Mouse (Mus musculus) hematopoietic stem cell, adult 5-6 weeks (primary cell): ENCODE measurements around the gene Npm3. TPM values are rescaled to one million over a fixed set of nuclear protein-coding genes. Genes with fewer than 3 reads are reported as not detected.

Experiments used
- ATAC-seq, 2 experiments: fragments of 125-278 bp in 1 of 2; replicated peaks in 1 of 2; 2 replicates each; pipeline ENCODE4 v1.8.0; 2016 to 2017; ENCODE audit warnings: inconsistent platforms in 2 of 2, mild to moderate bottlenecking in 2 of 2, moderate number of reproducible peaks in 2 of 2, low read depth in 1 of 2, moderate TSS enrichment in 1 of 2; ENCODE audit not compliant: low FRiP score in 2 of 2, poor library complexity in 2 of 2, severe bottlenecking in 2 of 2, insufficient read depth in 1 of 2, low TSS enrichment in 1 of 2
- total RNA-seq: library from RNA; stranded (forward); fragments of 172-1452, 232-1000 nt; gene quantifications from 2 replicates; pipeline ENCODE4 v1.2.3, GENCODE M21; 2017

Npm3 gene
- total RNA-seq, 1 experiment from 2014 or later, result 85.8 TPM

GRCm38 (mm10) chr19:45740233-45740632, 9.2 kb downstream of the Npm3 start:
- ATAC-seq, result no peak

GRCm38 (mm10) chr19:45738521-45738920, 10.9 kb downstream of the Npm3 start:
- no peak for ATAC-seq

- no peak for ATAC-seq
Measured at GRCm38 (mm10) chr19:45737846-45738484, 11.4 kb downstream of the Npm3 start.

- no peak; a peak in 1 of 4 replicates for ATAC-seq
Measured at GRCm38 (mm10) chr19:45737208-45737845, 12.1 kb downstream of the Npm3 start.

GRCm38 (mm10) chr19:45736855-45737207, 12.6 kb downstream of the Npm3 start:
- ATAC-seq, result peak; percentile 60 to 79; a peak in 3 of 4 replicates

GRCm38 (mm10) chr19:45736241-45736640, 13.2 kb downstream of the Npm3 start:
- no peak for ATAC-seq

GRCm38 (mm10) chr19:45734762-45735161, 14.6 kb downstream of the Npm3 start:
- no peak for ATAC-seq

GRCm38 (mm10) chr19:45734191-45734590, 15.2 kb downstream of the Npm3 start:
- ATAC-seq, result no peak

GRCm38 (mm10) chr19:45733564-45733963, 15.8 kb downstream of the Npm3 start:
- ATAC-seq, result no peak

GRCm38 (mm10) chr19:45731658-45732057, 17.7 kb downstream of the Npm3 start:
- ATAC-seq, result no peak

GRCm38 (mm10) chr19:45730042-45730441, 19.3 kb downstream of the Npm3 start:
- no peak for ATAC-seq

- 0 out of 4 replicates have a peak, but pooled peaks of 1 of the 2 experiments have one; percentile 32 for ATAC-seq
Measured at GRCm38 (mm10) chr19:45727231-45727630, 22.2 kb downstream of the Npm3 start.

GRCm38 (mm10) chr19:45725677-45726277, 23.6 kb downstream of the Npm3 start:
- ATAC-seq, result no peak

GRCm38 (mm10) chr19:45722188-45722587, 27.2 kb downstream of the Npm3 start:
- no peak for ATAC-seq

GRCm38 (mm10) chr19:45718286-45718685, 31.1 kb downstream of the Npm3 start:
- no peak for ATAC-seq

- no peak for ATAC-seq
Measured at GRCm38 (mm10) chr19:45717493-45718220, 31.7 kb downstream of the Npm3 start.

- ATAC-seq, result no peak
Measured at GRCm38 (mm10) chr19:45708704-45709103, 40.7 kb downstream of the Npm3 start.
